Mouse (Mus musculus) hindbrain, embryonic 11.5 days (tissue): ENCODE measurements around the gene Use1. TPM values are rescaled to one million over a fixed set of nuclear protein-coding genes. Genes with fewer than 3 reads are reported as not detected.
A peak's percentile ranks its signal among the peaks of the same experiment; 100 is the strongest.

Source experiments
- ATAC-seq: fragments of 200-750 bp; cut with Nextera tagmentation; 2 replicates; pipeline ENCODE4 v1.8.0; 2017; ENCODE audit warnings: mild to moderate bottlenecking, moderate TSS enrichment, moderate library complexity; ENCODE audit not compliant: low FRiP score
- DNase-seq: peaks from one replicate; pipeline ENCODE4 v3.0.0-alpha.2; 2015; ENCODE audit warnings: low spot score
- H3K27ac ChIP-seq: fragments of 300-500 bp; sonication (generic); 2 replicates; pipeline ENCODE4 v1.5.1; 2014; ENCODE audit warnings: mild to moderate bottlenecking, low read depth, low read length
- H3K27me3 ChIP-seq: fragments of 300-500 bp; sonication (generic); 2 replicates; pipeline ENCODE4 v1.6.1; 2014; ENCODE audit warnings: mild to moderate bottlenecking, low read length, moderate library complexity, mixed read lengths; ENCODE audit not compliant: control insufficient read depth, insufficient read depth
- H3K36me3 ChIP-seq: fragments of 300-500 bp; sonication (generic); 2 replicates; pipeline ENCODE4 v1.6.1; 2014; ENCODE audit warnings: mild to moderate bottlenecking, low read length, moderate library complexity, mixed read lengths; ENCODE audit not compliant: control insufficient read depth, insufficient read depth
- H3K4me1 ChIP-seq: fragments of 300-500 bp; sonication (generic); replicated peaks from 2 replicates; pipeline ENCODE4 v1.6.1; 2014; ENCODE audit warnings: low read length, mixed read lengths; ENCODE audit not compliant: control insufficient read depth, insufficient read depth
- H3K4me2 ChIP-seq: fragments of 300-500 bp; sonication (generic); replicated peaks from 2 replicates; pipeline ENCODE4 v1.6.1; 2014; ENCODE audit warnings: mild to moderate bottlenecking, low read depth, low read length
- H3K4me3 ChIP-seq: fragments of 300-500 bp; sonication (generic); 2 replicates; pipeline ENCODE4 v1.5.1; 2014; ENCODE audit warnings: low read depth, low read length
- H3K9ac ChIP-seq: fragments of 300-500 bp; sonication (generic); 2 replicates; pipeline ENCODE4 v1.6.1; 2014; ENCODE audit warnings: low read depth, low read length
- H3K9me3 ChIP-seq: fragments of 300-500 bp; sonication (generic); 2 replicates; pipeline ENCODE4 v1.6.1; 2016; ENCODE audit warnings: low read length; ENCODE audit not compliant: control insufficient read depth
- WGBS: fragments of 180-500 bp; shearing (Covaris S2); extraction: QIAGEN DNeasy Blood & Tissue Kit; methylation state at CpG from one replicate; pipeline ENCODE4 v1.1.7; 2014; 5-methylcytosine and 5-hydroxymethylcytosine counted together
- polyA plus RNA-seq: library from polyadenylated mRNA; unstranded; fragments of >200 nt; fragmentation: Nextera tagmentation; extraction: Ambion mirVana; gene quantifications from 2 replicates; pipeline ENCODE4 v1.2.1, GENCODE M21; 2014

The Use1 gene
- polyA plus RNA-seq, 1 experiment from 2014 or later: 77.8 TPM

- 5% methylated on average over 3 of the region's 3 CpGs for WGBS
- H3K27me3 ChIP-seq: no peaks in the 10 kb centered on the region
- H3K9me3 ChIP-seq: no peaks in the 10 kb centered on the region
- ATAC-seq (no peak), DNase-seq (peak; percentile 67)
- peaks cover 4% of the 10 kb centered on the region for H3K4me1 ChIP-seq
- no peak overlapping the region for H3K9ac ChIP-seq
- H3K4me2 ChIP-seq: no peak overlapping the region
- H3K4me3 ChIP-seq: no peak overlapping the region
- H3K36me3 ChIP-seq: no peaks in the 10 kb centered on the region
- no peak overlapping the region for H3K27ac ChIP-seq
Observed at GRCm38 (mm10) chr8:71392871-71393270, 26.2 kb downstream of the Use1 start.

- no peak overlapping the region for H3K4me2 ChIP-seq
- H3K4me1 ChIP-seq: peaks cover 4% of the 10 kb centered on the region
- H3K36me3 ChIP-seq: 0 out of 2 replicates have a peak, but pooled peaks cover 4% of the 10 kb centered on the region
- ATAC-seq (no peak), DNase-seq (no peak)
- WGBS: 77% methylated on average over 7 of the region's 7 CpGs
- no peaks in the 10 kb centered on the region for H3K9me3 ChIP-seq
- H3K4me3 ChIP-seq: no peak overlapping the region
- no peaks in the 10 kb centered on the region for H3K27me3 ChIP-seq
- H3K9ac ChIP-seq: no peak overlapping the region
- H3K27ac ChIP-seq: no peak overlapping the region
Observed at GRCm38 (mm10) chr8:71394481-71394880, 27.8 kb downstream of the Use1 start.

- no peaks in the 10 kb centered on the region for H3K27me3 ChIP-seq
- peaks cover 4% of the 10 kb centered on the region for H3K4me1 ChIP-seq
- H3K27ac ChIP-seq: no peak overlapping the region
- no peak for DNase-seq
- no peak for ATAC-seq
- H3K4me3 ChIP-seq: no peak overlapping the region
- no peak overlapping the region for H3K4me2 ChIP-seq
- H3K9me3 ChIP-seq: no peaks in the 10 kb centered on the region
- no peak overlapping the region for H3K9ac ChIP-seq
- H3K36me3 ChIP-seq: 0 out of 2 replicates have a peak, but pooled peaks cover 4% of the 10 kb centered on the region
- WGBS: 85% methylated on average over 10 of the region's 10 CpGs
Observed at GRCm38 (mm10) chr8:71395071-71395470, 28.4 kb downstream of the Use1 start.

GRCm38 (mm10) chr8:71395629-71396028, 29.0 kb downstream of the Use1 start, which contains the start of gene Ushbp1:
Ushbp1 (minus strand) TSS chr8:71395802.
- 88% methylated on average over 9 of the region's 9 CpGs for WGBS
- ATAC-seq: no peak
- peak within 1 kb of the TSS; percentile 76 for H3K4me2 ChIP-seq
- DNase-seq: no peak
- 0 out of 2 replicates have a peak, but pooled peaks cover 4% of the 10 kb centered on the region for H3K36me3 ChIP-seq
- no peaks in the 10 kb centered on the region for H3K9me3 ChIP-seq
- H3K27me3 ChIP-seq: no peaks in the 10 kb centered on the region
- H3K9ac ChIP-seq: peak within 1 kb of the TSS; percentile 27; the same call in 1 of the 2 replicates
- peaks cover 4% of the 10 kb centered on the region for H3K4me1 ChIP-seq
- 0 out of 2 replicates have a peak within 1 kb of the TSS, but pooled peaks have one; percentile 49 for H3K27ac ChIP-seq
- H3K4me3 ChIP-seq: peak within 1 kb of the TSS; percentile 76

- H3K27ac ChIP-seq: peak within 1 kb of the TSS; percentile 49; the same call in 1 of the 2 replicates
- H3K4me1 ChIP-seq: peaks cover 4% of the 10 kb centered on the region
- WGBS: 1% methylated on average over 34 of the region's 34 CpGs
- H3K4me2 ChIP-seq: peak within 1 kb of the TSS; percentile 76
- no peaks in the 10 kb centered on the region for H3K27me3 ChIP-seq
- peak; percentile 93 for DNase-seq
- H3K9ac ChIP-seq: peak within 1 kb of the TSS; percentile 67
- no peaks in the 10 kb centered on the region for H3K9me3 ChIP-seq
- H3K36me3 ChIP-seq: 0 out of 2 replicates have a peak, but pooled peaks cover 4% of the 10 kb centered on the region
- ATAC-seq: peak; percentile 96
- H3K4me3 ChIP-seq: peak within 1 kb of the TSS; percentile 76
Observed at GRCm38 (mm10) chr8:71396639-71397305, 30.1 kb downstream of the Use1 start, which contains the start of gene Babam1. Babam1 (plus strand) TSS chr8:71396861.

- Histone ChIP-seq H3K4me1 (peaks cover 4% of the 10 kb centered on the region), H3K36me3 (0 out of 2 replicates have a peak, but pooled peaks cover 4% of the 10 kb centered on the region), H3K4me3 (peak overlapping the region; percentile 76), H3K27me3 (no peaks in the 10 kb centered on the region), H3K9me3 (no peaks in the 10 kb centered on the region), H3K4me2 (peak overlapping the region; percentile 76), H3K27ac (no peak overlapping the region), H3K9ac (peak overlapping the region; percentile 67; the same call in 1 of the 2 replicates)
- 88% methylated on average over 12 of the region's 12 CpGs for WGBS
- DNase-seq (no peak), ATAC-seq (no peak)
Observed at GRCm38 (mm10) chr8:71397701-71398100, 31.1 kb downstream of the Use1 start.

- Histone ChIP-seq H3K4me3 (no peak overlapping the region), H3K27ac (no peak overlapping the region), H3K4me2 (no peak overlapping the region), H3K27me3 (no peaks in the 10 kb centered on the region), H3K36me3 (0 out of 2 replicates have a peak, but pooled peaks cover 4% of the 10 kb centered on the region), H3K9me3 (no peaks in the 10 kb centered on the region), H3K9ac (no peak overlapping the region), H3K4me1 (peaks cover 4% of the 10 kb centered on the region)
- ATAC-seq (no peak), DNase-seq (no peak)
- WGBS: 97% methylated on average over 2 of the region's 2 CpGs
Observed at GRCm38 (mm10) chr8:71400826-71401225, 34.2 kb downstream of the Use1 start.

- ATAC-seq (no peak), DNase-seq (no peak)
- no peaks in the 10 kb centered on the region for H3K27me3 ChIP-seq
- peaks cover 6% of the 10 kb centered on the region for H3K4me1 ChIP-seq
- H3K27ac ChIP-seq: no peak overlapping the region
- H3K36me3 ChIP-seq: 0 out of 2 replicates have a peak, but pooled peaks cover 4% of the 10 kb centered on the region
- H3K4me3 ChIP-seq: no peak overlapping the region
- no peaks in the 10 kb centered on the region for H3K9me3 ChIP-seq
- H3K4me2 ChIP-seq: no peak overlapping the region
- H3K9ac ChIP-seq: no peak overlapping the region
Observed at GRCm38 (mm10) chr8:71401454-71401853, 34.8 kb downstream of the Use1 start.
